ENCODE assay signal across 12 mouse cellular contexts in the genomic region with DNA sequence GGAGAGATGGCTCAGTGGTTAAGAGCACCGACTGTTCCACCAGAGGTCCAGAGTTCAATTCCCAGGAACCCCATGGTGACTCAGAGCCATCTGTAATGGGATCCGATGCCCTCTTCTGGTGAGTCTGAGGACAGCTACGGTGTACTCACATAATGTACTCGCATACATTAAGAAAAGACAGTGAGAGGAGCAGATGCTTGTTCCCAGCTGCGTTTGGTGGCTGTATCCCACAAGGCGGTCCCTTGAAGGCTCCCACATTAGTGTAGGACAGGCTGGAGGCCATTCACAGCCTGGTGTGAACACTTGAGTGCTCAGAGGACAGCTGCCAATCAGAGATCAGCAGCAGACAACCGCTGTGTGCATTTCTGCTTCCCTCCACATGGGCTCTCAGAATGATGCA. TPM values are rescaled to one million over a fixed set of nuclear protein-coding genes. Genes with fewer than 3 reads are reported as not detected.
DNase-seq lines count a peak whose midpoint lies in the region; ATAC-seq lines count a peak whose summit lies in the region.
"Had no signal": no experiment of that assay in that cellular context is flagged by ENCODE, and none has a peak within 500 bp of the region (broad histone marks: within the 10 kb centered on the region; RNA-seq: fewer than 3 reads in every experiment).

No protein-coding gene starts in this region.

- peak; percentile 26 to 29 for DNase-seq in cerebellum, postnatal 10 days
- DNase-seq in cerebellum, adult 8-10 months = no peak
- DNase-seq in left cerebral cortex, postnatal 4 days = peak; percentile 2
- no peak for DNase-seq in left cerebral cortex, adult 9 months (ENCODE audit: low spot score in 2 of 2)
- DNase-seq in NIH3T3 (ENCODE audit: low read depth) = peak; percentile 70
- no peak for DNase-seq in left cerebral cortex, postnatal 36 days (ENCODE audit: low spot score in 2 of 2)
- DNase-seq: gastrocnemius, postnatal 14 days; kidney, adult 9 months; lung, adult 18-20 months; thymus, postnatal 14 days had no signal

- ATAC-seq in megakaryocyte-erythroid progenitor cell, adult 5-6 weeks (replicated peaks; ENCODE audit: low FRiP score, low TSS enrichment, poor library complexity, severe bottlenecking) = peak; percentile 59
- ATAC-seq in cerebellum, adult (ENCODE audit: insufficient number of reproducible peaks, low FRiP score, low TSS enrichment) = no peak

- intact Hi-C loops in left cerebral cortex, postnatal 4 days (cut with DNase I) = no loop called here
- intact Hi-C loops in left cerebral cortex, postnatal 36 days (cut with DNase I) = no loop called here

RNA-seq across cellular contexts. Expression of gene Chuk, which starts 4.4 kb away (rescaled TPM):
- total RNA-seq in left cerebral cortex, postnatal 4 days (2021) = 10 to 100 TPM; 61.4 to 64.7 TPM
- total RNA-seq in megakaryocyte-erythroid progenitor cell, adult 5-6 weeks (2014; fragmentation: Nextera tagmentation) = 51.8 and 62.3 TPM in 2 replicates
- total RNA-seq in megakaryocyte-erythroid progenitor cell, adult 5-6 weeks (2017) = 66.0 and 75.8 TPM in 2 replicates
- total RNA-seq in left cerebral cortex, postnatal 36 days (2021) = 10 to 100 TPM; 33.4 to 60.7 TPM

RNA-seq across cellular contexts. Expression of gene Cwf19l1, which starts 24.0 kb away (rescaled TPM):
- 10 to 100 TPM; 21.7 to 24.4 TPM for total RNA-seq in left cerebral cortex, postnatal 4 days (2021)
- total RNA-seq in megakaryocyte-erythroid progenitor cell, adult 5-6 weeks (2014; fragmentation: Nextera tagmentation) = 52.6 and 56.0 TPM in 2 replicates
- 37.2 and 68.7 TPM in 2 replicates for total RNA-seq in megakaryocyte-erythroid progenitor cell, adult 5-6 weeks (2017)
- 10 to 100 TPM; 15.9 to 18.4 TPM for total RNA-seq in left cerebral cortex, postnatal 36 days (2021)

RNA-seq across cellular contexts. Expression of gene Bloc1s2, which starts 34.5 kb away (rescaled TPM):
- total RNA-seq in left cerebral cortex, postnatal 4 days (2021) = 10 to 100 TPM; 87.2 to 92.2 TPM
- total RNA-seq in megakaryocyte-erythroid progenitor cell, adult 5-6 weeks (2014; fragmentation: Nextera tagmentation) = 65.5 and 75.1 TPM in 2 replicates
- 33.0 and 53.6 TPM in 2 replicates for total RNA-seq in megakaryocyte-erythroid progenitor cell, adult 5-6 weeks (2017)
- 10 to 100 TPM; 57.2 to 68.7 TPM for total RNA-seq in left cerebral cortex, postnatal 36 days (2021)

RNA-seq across cellular contexts. Expression of gene Erlin1, which starts 42.1 kb away (rescaled TPM):
- total RNA-seq in left cerebral cortex, postnatal 4 days (2021) = 10 to 100 TPM; 23.4 to 26.1 TPM
- total RNA-seq in megakaryocyte-erythroid progenitor cell, adult 5-6 weeks (2014; fragmentation: Nextera tagmentation) = 20.0 and 27.8 TPM in 2 replicates
- total RNA-seq in megakaryocyte-erythroid progenitor cell, adult 5-6 weeks (2017) = 18.7 and 19.3 TPM in 2 replicates
- 10 to 100 TPM; 20.8 to 23.2 TPM for total RNA-seq in left cerebral cortex, postnatal 36 days (2021)

Comparison
In these comparisons a context has a peak if more than half of its experiments do, and no peak if none do; other contexts are left out.
1. DNase-seq: peak in cerebellum, postnatal 10 days (2 of 2), left cerebral cortex, postnatal 4 days (single experiment) and NIH3T3 (single experiment); none in cerebellum, adult 8-10 months (single experiment), left cerebral cortex, adult 9 months (0 of 2) and left cerebral cortex, postnatal 36 days (0 of 2).